Mouse (Mus musculus): ENCODE results near the gene Ier2. TPM values are rescaled to one million over a fixed set of nuclear protein-coding genes. Genes with fewer than 3 reads are reported as not detected.
"Not testable (repeated sequence)": the region's sequence is repeated elsewhere in the genome, so short reads cannot be mapped to it uniquely, and the experiment has no call there.

The Ier2 gene
- polyA plus RNA-seq, 1 experiment from 2014 or later = 52.3 TPM

DNA sequence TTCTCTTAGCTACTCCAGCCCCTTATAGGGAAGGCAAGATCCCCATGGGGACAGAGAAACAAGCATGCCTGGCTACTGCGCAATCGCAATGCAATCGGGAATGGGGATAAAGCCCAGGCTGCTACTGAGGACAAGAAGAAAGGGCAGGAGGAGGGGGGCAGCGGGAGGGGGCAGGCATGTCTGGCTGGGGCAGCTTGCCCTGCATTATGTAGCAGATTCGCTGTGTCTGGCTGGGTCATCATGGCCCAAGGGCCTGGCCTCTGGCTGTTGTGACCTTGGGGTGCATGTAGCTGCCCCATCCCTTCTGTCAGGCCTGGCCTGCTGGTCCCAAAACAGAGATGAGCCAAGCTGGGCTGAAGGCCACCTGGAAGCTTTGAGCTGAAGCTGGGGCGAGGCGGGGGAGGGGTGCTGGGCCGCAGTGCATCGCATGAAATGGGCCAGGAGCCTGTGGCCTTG is 27.8 kb downstream of the Ier2 start:
- peaks cover 27% of the 10 kb centered on the region; the same call in 1 of the 2 replicates for H3K4me1 ChIP-seq (ENCODE audit: control insufficient read depth, insufficient read depth, low read length)
- H3K4me2 ChIP-seq = no peak overlapping the region
- H3K9me3 ChIP-seq (replicated peaks; ENCODE audit: control insufficient read depth, low read length) = no peaks in the 10 kb centered on the region
- no peak overlapping the region for H3K9ac ChIP-seq (ENCODE audit: low read depth, low read length)
- no peak overlapping the region for H3K4me3 ChIP-seq (ENCODE audit: low read depth, low read length)
- H3K36me3 ChIP-seq (ENCODE audit: control insufficient read depth, insufficient read depth, low read length) = no peaks in the 10 kb centered on the region
- no peak for ATAC-seq (replicated peaks; ENCODE audit: insufficient number of reproducible peaks, low FRiP score, low TSS enrichment)
- 42% methylated on average over 9 of the region's 9 CpGs for WGBS (ENCODE audit: insufficient replicate concordance)
- no peaks in the 10 kb centered on the region for H3K27me3 ChIP-seq (ENCODE audit: control insufficient read depth, insufficient read depth, low read length)
- no peak overlapping the region for H3K27ac ChIP-seq (ENCODE audit: low read depth, low read length)

- Histone ChIP-seq H3K27me3 (ENCODE audit: control insufficient read depth, insufficient read depth, low read length) (no peaks in the 10 kb centered on the region), H3K27ac (ENCODE audit: low read depth, low read length) (no peak overlapping the region)
- WGBS (ENCODE audit: insufficient replicate concordance) = 35% methylated on average over 10 of the region's 10 CpGs
Observed at GRCm38 (mm10) chr8:84633841-84634584, 28.6 kb downstream of the Ier2 start.

GRCm38 (mm10) chr8:84631813-84632212 is 30.8 kb downstream of the Ier2 start:
- 87% methylated on average over 4 of the region's 4 CpGs for WGBS (ENCODE audit: insufficient replicate concordance)

More at GRCm38 (mm10) chr8:84633841-84634584, 28.6 kb downstream of the Ier2 start:
- Histone ChIP-seq H3K4me3 (ENCODE audit: low read depth, low read length) (no peak overlapping the region), H3K4me2 (no peak overlapping the region), H3K9me3 (replicated peaks; ENCODE audit: control insufficient read depth, low read length) (no peaks in the 10 kb centered on the region), H3K36me3 (ENCODE audit: control insufficient read depth, insufficient read depth, low read length) (no peaks in the 10 kb centered on the region), H3K4me1 (ENCODE audit: control insufficient read depth, insufficient read depth, low read length) (peaks cover 27% of the 10 kb centered on the region; the same call in 1 of the 2 replicates), H3K9ac (ENCODE audit: low read depth, low read length) (no peak overlapping the region)
- no peak for ATAC-seq (replicated peaks; ENCODE audit: insufficient number of reproducible peaks, low FRiP score, low TSS enrichment)

GRCm38 (mm10) chr8:84630145-84630544 is 32.5 kb downstream of the Ier2 start:
- no peak overlapping the region for H3K27ac ChIP-seq (ENCODE audit: low read depth, low read length)
- WGBS (ENCODE audit: insufficient replicate concordance) = 73% methylated on average over 4 of the region's 4 CpGs
- no peak overlapping the region for H3K4me2 ChIP-seq
- H3K4me3 ChIP-seq (ENCODE audit: low read depth, low read length) = no peak overlapping the region
- no peaks in the 10 kb centered on the region for H3K27me3 ChIP-seq (ENCODE audit: control insufficient read depth, insufficient read depth, low read length)
- H3K9me3 ChIP-seq (replicated peaks; ENCODE audit: control insufficient read depth, low read length) = no peaks in the 10 kb centered on the region
- no peak overlapping the region for H3K9ac ChIP-seq (ENCODE audit: low read depth, low read length)
- no peaks in the 10 kb centered on the region for H3K36me3 ChIP-seq (ENCODE audit: control insufficient read depth, insufficient read depth, low read length)
- no peak for ATAC-seq (replicated peaks; ENCODE audit: insufficient number of reproducible peaks, low FRiP score, low TSS enrichment)
- H3K4me1 ChIP-seq (ENCODE audit: control insufficient read depth, insufficient read depth, low read length) = 0 out of 2 replicates have a peak, but pooled peaks cover 6% of the 10 kb centered on the region

More at GRCm38 (mm10) chr8:84631813-84632212, 30.8 kb downstream of the Ier2 start:
- Histone ChIP-seq H3K9ac (ENCODE audit: low read depth, low read length) (no peak overlapping the region), H3K4me3 (ENCODE audit: low read depth, low read length) (no peak overlapping the region), H3K9me3 (replicated peaks; ENCODE audit: control insufficient read depth, low read length) (no peaks in the 10 kb centered on the region), H3K36me3 (ENCODE audit: control insufficient read depth, insufficient read depth, low read length) (no peaks in the 10 kb centered on the region), H3K4me1 (ENCODE audit: control insufficient read depth, insufficient read depth, low read length) (peaks cover 19% of the 10 kb centered on the region; the same call in 1 of the 2 replicates), H3K4me2 (no peak overlapping the region), H3K27ac (ENCODE audit: low read depth, low read length) (no peak overlapping the region), H3K27me3 (ENCODE audit: control insufficient read depth, insufficient read depth, low read length) (no peaks in the 10 kb centered on the region)
- ATAC-seq (replicated peaks; ENCODE audit: insufficient number of reproducible peaks, low FRiP score, low TSS enrichment) = no peak

DNA sequence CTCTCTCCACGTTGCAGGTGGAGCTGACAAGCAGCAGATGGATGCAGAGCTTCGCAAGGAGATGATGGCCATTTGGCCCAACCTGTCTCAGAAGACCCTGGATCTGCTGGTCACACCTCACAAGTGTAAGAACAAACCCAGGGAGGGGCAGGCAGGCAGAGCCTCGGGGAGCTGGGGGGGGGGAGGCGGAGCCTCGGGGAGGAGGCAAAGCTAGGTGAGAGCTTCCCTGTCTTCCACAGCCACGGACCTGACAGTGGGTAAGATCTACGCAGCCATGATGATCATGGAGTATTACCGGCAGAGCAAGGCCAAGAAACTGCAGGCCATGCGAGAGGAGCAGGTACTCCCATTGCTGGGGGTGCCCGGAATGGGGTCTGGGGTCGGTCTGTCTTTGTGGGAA is 33.1 kb downstream of the Ier2 start:
- Histone ChIP-seq H3K4me3 (ENCODE audit: low read depth, low read length) (no peak overlapping the region), H3K27ac (ENCODE audit: low read depth, low read length) (no peak overlapping the region), H3K4me2 (no peak overlapping the region), H3K9me3 (replicated peaks; ENCODE audit: control insufficient read depth, low read length) (no peaks in the 10 kb centered on the region), H3K9ac (ENCODE audit: low read depth, low read length) (no peak overlapping the region), H3K4me1 (ENCODE audit: control insufficient read depth, insufficient read depth, low read length) (0 out of 2 replicates have a peak, but pooled peaks cover under 1% of the 10 kb centered on the region), H3K36me3 (ENCODE audit: control insufficient read depth, insufficient read depth, low read length) (no peaks in the 10 kb centered on the region), H3K27me3 (ENCODE audit: control insufficient read depth, insufficient read depth, low read length) (no peaks in the 10 kb centered on the region)
- no peak for ATAC-seq (replicated peaks; ENCODE audit: insufficient number of reproducible peaks, low FRiP score, low TSS enrichment)
- 71% methylated on average over 11 of the region's 11 CpGs for WGBS (ENCODE audit: insufficient replicate concordance)

GRCm38 (mm10) chr8:84623425-84623824 is 39.2 kb downstream of the Ier2 start:
- ATAC-seq (replicated peaks; ENCODE audit: insufficient number of reproducible peaks, low FRiP score, low TSS enrichment) = not testable (repeated sequence)

GRCm38 (mm10) chr8:84621102-84621625 is 41.5 kb downstream of the Ier2 start:
- no peaks in the 10 kb centered on the region for H3K36me3 ChIP-seq (ENCODE audit: control insufficient read depth, insufficient read depth, low read length)
- H3K27ac ChIP-seq (ENCODE audit: low read depth, low read length) = no peak overlapping the region
- H3K4me2 ChIP-seq = no peak overlapping the region
- H3K27me3 ChIP-seq (ENCODE audit: control insufficient read depth, insufficient read depth, low read length) = peaks cover 15% of the 10 kb centered on the region
- no peaks in the 10 kb centered on the region for H3K4me1 ChIP-seq (ENCODE audit: control insufficient read depth, insufficient read depth, low read length)
- H3K9me3 ChIP-seq (replicated peaks; ENCODE audit: control insufficient read depth, low read length) = no peaks in the 10 kb centered on the region
- WGBS (ENCODE audit: insufficient replicate concordance) = 59% methylated on average over 8 of the region's 8 CpGs
- ATAC-seq (replicated peaks; ENCODE audit: insufficient number of reproducible peaks, low FRiP score, low TSS enrichment) = no peak
- no peak overlapping the region for H3K9ac ChIP-seq (ENCODE audit: low read depth, low read length)
- no peak overlapping the region for H3K4me3 ChIP-seq (ENCODE audit: low read depth, low read length)

More at GRCm38 (mm10) chr8:84623425-84623824, 39.2 kb downstream of the Ier2 start:
- not testable (repeated sequence) for H3K9me3 ChIP-seq (replicated peaks; ENCODE audit: control insufficient read depth, low read length); H3K27me3 ChIP-seq (ENCODE audit: control insufficient read depth, insufficient read depth, low read length); H3K9ac ChIP-seq (ENCODE audit: low read depth, low read length); H3K4me2 ChIP-seq; H3K27ac ChIP-seq (ENCODE audit: low read depth, low read length); H3K4me1 ChIP-seq (ENCODE audit: control insufficient read depth, insufficient read depth, low read length); H3K36me3 ChIP-seq (ENCODE audit: control insufficient read depth, insufficient read depth, low read length); H3K4me3 ChIP-seq (ENCODE audit: low read depth, low read length)
- WGBS (ENCODE audit: insufficient replicate concordance) = 64% methylated on average over 4 of the region's 4 CpGs

GRCm38 (mm10) chr8:84617005-84617404 is 45.6 kb downstream of the Ier2 start:
- H3K27ac ChIP-seq (ENCODE audit: low read depth, low read length) = no peak overlapping the region
- H3K27me3 ChIP-seq (ENCODE audit: control insufficient read depth, insufficient read depth, low read length) = peaks cover 28% of the 10 kb centered on the region
- no peak for ATAC-seq (replicated peaks; ENCODE audit: insufficient number of reproducible peaks, low FRiP score, low TSS enrichment)

More at GRCm38 (mm10) chr8:84617005-84617404, 45.6 kb downstream of the Ier2 start:
- Histone ChIP-seq H3K4me2 (no peak overlapping the region), H3K4me1 (ENCODE audit: control insufficient read depth, insufficient read depth, low read length) (no peaks in the 10 kb centered on the region), H3K9ac (ENCODE audit: low read depth, low read length) (0 out of 2 replicates have a peak overlapping the region, but pooled peaks have one; percentile 34), H3K9me3 (replicated peaks; ENCODE audit: control insufficient read depth, low read length) (no peaks in the 10 kb centered on the region), H3K36me3 (ENCODE audit: control insufficient read depth, insufficient read depth, low read length) (no peaks in the 10 kb centered on the region), H3K4me3 (ENCODE audit: low read depth, low read length) (no peak overlapping the region)
- WGBS (ENCODE audit: insufficient replicate concordance) = 37% methylated on average over 22 of the region's 22 CpGs
